Mouse (Mus musculus) neutrophil, adult 5-6 weeks (primary cell): ENCODE results near the gene Mrpl51. TPM values are rescaled to one million over a fixed set of nuclear protein-coding genes. Genes with fewer than 3 reads are reported as not detected.

Source experiments
- ATAC-seq: fragments of 151-379, 151-347 bp; 2 replicates; pipeline ENCODE4 v1.8.0; 2017; ENCODE audit warnings: mild to moderate bottlenecking, moderate TSS enrichment; ENCODE audit not compliant: insufficient number of reproducible peaks, poor library complexity, low FRiP score, severe bottlenecking; ENCODE audit errors: extremely low read depth
- total RNA-seq: library from RNA; stranded (forward); fragments of 200-1000 nt; gene quantifications from 2 replicates; pipeline ENCODE4 v1.2.3, GENCODE M21; 2017

The Mrpl51 gene
- total RNA-seq, 1 experiment from 2014 or later: 25.4 TPM

- no peak for ATAC-seq
These were observed 12.0 kb upstream of the Mrpl51 start for GRCm38 (mm10) chr6:125179601-125180000.

DNA sequence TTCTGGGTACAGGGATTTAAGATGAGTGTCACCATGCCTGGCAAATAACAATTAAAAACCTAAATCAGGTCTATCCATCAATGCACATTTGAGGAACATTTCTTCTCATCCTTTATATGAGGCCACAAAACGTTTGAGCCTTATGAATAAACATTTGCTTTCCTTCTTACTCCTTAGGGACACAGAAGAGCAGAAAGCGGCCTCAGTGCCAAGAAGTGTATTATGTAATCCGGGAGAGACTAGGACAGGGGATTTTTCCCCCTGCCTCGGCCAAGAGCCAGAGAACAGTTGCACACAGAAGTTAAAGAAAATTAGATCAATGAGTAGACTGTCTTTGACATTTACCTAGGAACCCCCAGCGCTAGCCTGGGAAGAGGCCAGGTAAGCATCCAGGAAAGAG is 9.5 kb upstream of the Mrpl51 start:
- no peak for ATAC-seq

DNA sequence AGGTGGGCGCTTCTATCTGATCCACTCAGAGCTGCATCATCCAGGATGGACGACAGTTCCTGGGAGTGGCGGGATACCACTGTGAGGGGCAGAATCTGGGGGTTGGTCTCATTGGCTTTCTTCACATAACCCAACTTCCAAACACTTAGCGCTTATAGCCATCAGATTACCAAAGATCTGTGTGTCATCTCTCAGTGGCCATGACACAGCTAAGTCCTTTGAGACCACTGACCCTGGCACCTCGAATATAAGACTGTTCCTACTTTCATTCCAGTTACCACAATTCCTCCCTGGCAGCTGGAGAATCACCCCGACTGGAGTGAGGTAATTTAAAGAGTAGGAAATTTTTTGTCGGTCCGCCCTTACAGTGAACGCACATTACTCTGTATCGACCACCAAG is 5.4 kb upstream of the Mrpl51 start:
- ATAC-seq: no peak

- ATAC-seq: no peak
These were observed 785 bp upstream of the Mrpl51 start for GRCm38 (mm10) chr6:125190816-125191215.

DNA sequence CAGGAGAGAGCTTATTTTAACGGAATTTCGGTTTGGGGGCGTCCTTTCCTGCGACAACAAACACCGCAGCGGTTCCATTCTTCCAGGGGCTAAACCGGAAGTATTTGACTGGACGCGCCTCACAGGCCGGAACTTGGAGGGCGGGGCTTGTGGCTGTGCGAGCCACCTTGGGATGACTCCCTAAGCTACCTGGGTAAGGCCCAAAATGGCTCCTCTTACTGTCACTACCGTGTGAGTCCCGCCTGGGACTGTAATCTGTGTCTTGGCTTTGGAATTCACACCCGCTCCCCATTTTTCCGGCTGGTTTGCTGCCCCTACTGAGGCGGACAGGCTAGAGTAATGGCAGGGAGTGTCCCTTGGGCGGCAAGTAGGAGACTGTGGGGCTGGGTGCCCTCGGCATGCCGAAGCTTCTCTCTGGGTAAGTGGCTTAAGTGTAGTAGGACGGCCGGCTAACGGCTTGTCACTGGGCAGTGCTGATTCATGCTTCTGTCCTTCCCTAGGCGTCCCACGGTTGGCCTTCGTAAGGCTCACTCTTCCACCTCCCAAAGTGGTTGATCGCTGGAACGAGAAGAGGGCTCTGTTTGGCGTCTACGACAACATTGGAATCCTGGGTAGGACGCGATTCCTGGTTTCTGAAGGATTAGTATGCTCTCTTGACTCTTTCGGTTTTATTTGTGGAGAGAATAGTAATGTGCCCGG is 564 bp downstream of the Mrpl51 start:
- peak; percentile 73 for ATAC-seq

DNA sequence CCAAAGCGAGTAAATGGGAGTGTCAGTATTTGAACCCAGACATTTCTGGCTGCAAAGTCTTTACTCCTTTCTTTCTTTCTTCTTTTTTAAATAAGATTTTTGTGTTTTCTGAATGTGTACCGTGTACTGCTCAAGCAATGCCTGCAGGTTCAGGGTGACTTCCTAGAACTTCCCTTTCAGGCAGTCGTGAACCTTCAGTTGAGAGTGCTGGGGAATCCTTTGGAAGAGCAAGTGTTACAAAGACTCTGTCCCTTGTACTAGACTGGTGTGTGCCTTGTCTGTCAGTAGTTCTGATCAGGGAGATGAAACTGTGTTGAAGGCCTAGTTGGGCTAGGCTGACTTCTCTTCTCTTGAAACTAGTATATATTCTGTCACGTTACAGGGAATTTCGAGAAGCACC is 1.2 kb downstream of the Mrpl51 start:
- no peak for ATAC-seq

- no peak for ATAC-seq
These were observed 1.8 kb downstream of the Mrpl51 start for GRCm38 (mm10) chr6:125193390-125193789.

DNA sequence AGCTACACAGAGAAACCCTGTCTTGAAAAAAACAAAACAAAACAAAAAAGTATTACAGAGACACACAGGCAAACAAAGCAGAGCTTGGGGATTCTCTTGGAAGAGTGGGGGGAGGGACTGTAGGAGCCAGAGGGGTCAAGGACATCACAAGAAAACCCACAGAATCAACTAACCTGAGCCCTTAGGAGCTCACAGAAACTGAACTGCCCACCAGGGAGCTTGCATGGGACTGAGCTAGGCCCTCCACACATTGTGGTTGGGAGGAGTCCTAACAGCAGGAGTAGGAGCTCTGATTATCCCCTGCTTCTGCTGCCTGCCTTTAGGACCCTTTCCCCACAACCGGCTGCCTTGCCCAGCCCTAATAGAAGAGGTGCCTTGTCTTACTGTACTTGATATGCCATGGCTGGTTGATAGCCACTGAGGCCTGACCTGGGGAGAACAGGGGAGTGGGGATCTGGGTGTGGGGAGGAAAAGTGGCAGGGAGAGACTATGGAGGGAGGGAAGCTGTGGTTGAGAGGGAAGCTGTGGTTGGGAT is 4.0 kb downstream of the Mrpl51 start:
- no peak for ATAC-seq

DNA sequence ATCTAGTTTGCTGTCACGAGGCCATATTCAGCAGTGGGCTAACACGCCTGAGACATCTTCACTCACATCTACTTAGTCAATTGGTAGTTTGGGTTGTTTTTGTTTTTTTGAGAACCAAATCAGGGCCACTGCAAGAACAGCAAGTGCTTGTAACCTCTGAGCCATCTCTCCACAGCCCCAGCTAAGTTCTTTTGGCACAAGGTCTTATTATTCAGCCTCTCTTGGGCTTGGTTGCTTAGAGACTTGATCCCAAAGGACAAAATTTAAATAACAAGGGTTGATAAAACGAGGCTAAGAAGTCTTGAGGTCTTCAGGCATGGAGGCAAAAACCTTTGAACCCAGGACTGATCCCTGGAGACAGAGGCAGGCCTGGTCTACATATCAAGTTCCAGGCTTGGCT is 4.7 kb downstream of the Mrpl51 start:
- no peak for ATAC-seq

DNA sequence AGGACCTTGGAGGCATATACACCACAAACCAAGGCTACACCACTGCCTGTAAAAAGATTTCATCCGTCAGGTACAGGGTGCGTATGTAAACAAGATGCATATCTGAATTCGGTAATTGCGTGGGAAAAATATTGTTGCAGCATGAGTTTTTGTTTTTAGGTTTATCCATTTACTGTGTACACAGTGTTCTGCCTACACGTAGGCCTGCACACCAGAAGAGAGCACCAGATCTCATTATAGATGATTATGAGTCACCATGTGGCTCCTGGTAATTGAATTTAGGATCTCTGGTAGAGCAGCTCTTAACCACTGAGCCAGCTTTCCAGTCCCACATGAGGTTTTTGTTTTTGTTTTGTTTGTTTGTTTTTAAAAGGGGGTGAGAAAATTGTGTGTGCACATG is 5.6 kb downstream of the Mrpl51 start:
- ATAC-seq: no peak

DNA sequence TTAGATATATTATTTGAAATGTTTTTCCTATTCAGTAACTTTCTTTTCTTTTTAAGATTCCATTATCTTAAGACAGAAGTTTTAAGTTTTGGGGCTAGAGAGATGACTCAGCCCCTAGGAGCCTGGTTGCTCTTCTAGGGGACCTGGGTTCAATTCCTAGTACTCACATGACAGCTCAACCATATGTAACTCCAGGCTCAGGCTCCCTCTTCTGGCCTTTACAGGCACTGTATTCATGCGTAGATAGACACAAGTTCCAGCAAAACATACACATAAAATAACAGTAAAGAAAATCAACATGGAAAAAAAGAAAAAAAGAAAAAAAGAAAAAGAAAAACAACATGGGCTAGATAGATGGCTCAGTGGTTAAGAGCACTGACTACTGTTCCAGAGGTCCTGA is 18.8 kb downstream of the Mrpl51 start:
- no peak for ATAC-seq

- no peak for ATAC-seq
These were observed 21.0 kb downstream of the Mrpl51 start for GRCm38 (mm10) chr6:125212621-125213020.

DNA sequence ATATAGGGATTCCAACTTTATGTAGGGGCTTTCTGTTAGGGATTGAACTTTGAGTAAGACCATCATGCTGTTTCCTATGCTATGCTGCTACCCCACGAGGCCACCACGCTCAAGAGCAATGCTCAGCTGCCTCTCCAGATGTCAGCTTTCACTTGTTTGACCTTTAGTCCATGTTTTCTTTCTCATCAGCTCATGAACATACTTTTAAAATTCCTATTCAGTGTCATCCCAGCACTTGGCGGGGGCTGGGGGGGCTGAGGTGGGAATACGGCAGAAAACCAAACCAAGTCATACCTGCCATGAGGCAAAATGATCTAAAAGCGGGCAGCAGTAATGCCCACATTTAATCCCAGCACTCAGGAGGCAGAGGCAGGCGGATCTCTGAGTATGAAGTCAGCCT is 21.5 kb downstream of the Mrpl51 start:
- ATAC-seq: no peak

- ATAC-seq: no peak
These were observed 22.1 kb downstream of the Mrpl51 start for GRCm38 (mm10) chr6:125213715-125214114.

DNA sequence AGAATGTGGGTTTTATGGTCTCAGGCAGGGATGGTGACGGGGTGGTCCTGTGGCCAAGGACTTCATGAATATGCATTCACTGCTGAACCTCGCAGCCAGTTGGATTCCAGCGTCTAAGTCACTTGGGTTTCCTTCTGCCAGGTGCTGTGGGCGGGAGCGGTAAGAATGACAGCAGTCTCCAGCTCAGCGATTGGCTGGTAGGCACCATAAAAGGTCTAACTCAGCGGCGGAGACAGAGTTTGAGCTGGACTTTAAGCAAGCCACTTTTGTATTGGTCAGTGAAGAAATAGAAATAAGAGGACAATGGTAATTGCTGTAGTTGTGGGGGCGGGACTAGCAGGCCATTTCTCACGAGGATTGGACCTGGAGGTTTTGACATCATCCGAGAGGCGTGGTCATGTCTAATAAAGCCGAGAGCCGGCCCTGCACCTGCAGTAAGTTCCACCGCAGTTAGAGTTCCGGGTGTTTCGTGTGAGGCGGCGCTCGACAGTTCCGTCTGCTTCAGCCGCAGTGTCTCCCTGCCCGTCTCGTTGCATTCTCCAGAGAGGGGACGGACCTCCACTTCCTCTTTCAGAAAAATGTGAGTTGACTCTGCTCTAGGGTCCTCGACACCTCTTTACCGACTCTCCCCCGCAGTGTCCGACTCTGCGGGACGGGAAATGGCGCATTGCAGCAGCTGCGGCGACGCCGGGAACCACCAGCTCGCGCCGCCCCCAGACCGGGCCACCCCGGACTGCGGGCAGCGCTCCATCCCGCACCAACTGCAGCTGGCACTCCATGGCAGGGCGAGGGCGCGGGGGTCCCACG is 23.8 kb downstream of the Mrpl51 start, which contains the start of gene Vamp1:
Gene Vamp1 (plus strand): TSS at position 404 of the 807 bp plus-strand sequence.
- peak; percentile 89 for ATAC-seq

DNA sequence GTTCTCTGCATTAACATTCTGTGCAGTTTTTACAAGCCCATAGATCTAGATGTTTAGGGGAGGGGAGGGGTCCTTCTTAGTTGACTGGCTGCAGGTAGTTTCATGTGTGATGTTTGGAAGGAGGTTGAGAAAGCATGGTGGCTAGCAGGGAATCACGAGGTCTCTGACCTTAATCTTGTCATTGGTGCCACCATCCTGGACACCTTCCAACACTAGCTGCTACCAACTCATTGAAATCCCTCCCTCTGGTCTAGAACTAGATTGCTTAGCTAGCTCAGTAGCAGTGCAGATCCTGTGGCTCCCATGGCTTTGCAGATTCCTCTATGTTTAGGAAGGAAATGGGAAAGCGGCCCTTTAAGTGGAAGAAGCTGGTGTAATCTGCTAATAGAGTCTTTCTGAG is 25.3 kb downstream of the Mrpl51 start:
- no peak for ATAC-seq

- no peak for ATAC-seq
These were observed 26.3 kb downstream of the Mrpl51 start for GRCm38 (mm10) chr6:125217899-125218298.

DNA sequence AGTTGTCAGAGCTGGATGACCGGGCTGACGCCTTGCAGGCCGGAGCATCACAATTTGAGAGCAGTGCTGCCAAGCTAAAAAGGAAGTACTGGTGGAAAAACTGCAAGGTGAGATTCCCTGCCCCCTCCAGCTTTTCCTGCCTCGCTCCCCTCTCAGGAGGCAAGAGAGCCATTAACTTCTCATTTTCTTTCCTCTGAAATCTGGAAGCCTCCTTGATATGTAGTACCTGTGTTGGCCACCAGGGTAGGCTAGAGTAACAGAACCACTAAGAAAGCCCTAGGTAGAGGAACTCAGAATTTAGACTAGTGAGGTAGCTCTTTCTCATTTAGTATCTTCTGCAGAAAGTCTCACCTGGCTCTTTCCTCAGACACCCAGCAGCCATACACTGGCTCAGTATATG is 27.4 kb downstream of the Mrpl51 start:
- ATAC-seq: peak; percentile 34

GRCm38 (mm10) chr6:125221115-125221745 is 29.6 kb downstream of the Mrpl51 start:
- ATAC-seq: no peak

DNA sequence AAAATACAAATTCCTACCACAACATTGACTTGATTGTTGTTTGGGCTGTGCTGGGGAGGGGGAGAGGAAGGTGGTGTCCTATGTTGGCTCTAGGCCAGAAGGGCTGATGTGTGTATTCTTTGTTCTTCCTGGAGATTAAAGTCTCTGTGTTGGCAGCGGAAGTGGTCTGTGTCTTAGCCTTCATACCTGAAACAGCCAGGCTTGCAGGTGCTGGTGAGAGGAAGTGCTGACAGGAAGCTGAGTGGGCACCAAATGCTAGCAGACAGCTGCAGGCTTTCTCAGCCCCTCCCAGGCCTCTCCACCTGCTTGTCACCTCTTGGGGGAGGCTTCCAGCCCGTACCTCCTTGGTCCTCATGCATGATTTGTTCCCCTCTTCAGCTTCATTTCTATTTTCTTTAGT is 30.5 kb downstream of the Mrpl51 start:
- peak; percentile 82 for ATAC-seq
